Mouse (Mus musculus): ENCODE results near the gene Spsb2. TPM values are rescaled to one million over a fixed set of nuclear protein-coding genes. Genes with fewer than 3 reads are reported as not detected.
"Not testable (repeated sequence)": the region's sequence is repeated elsewhere in the genome, so short reads cannot be mapped to it uniquely, and the experiment has no call there.

The Spsb2 gene
- polyA plus RNA-seq, 1 experiment from 2014 or later = 12.7 TPM

- no peaks in the 10 kb centered on the region for H3K36me3 ChIP-seq
- peaks cover 12% of the 10 kb centered on the region for H3K27me3 ChIP-seq
- WGBS = 13% methylated on average over 10 of the region's 10 CpGs
- 0 out of 2 replicates have a peak, but pooled peaks have one; percentile 5 for ATAC-seq (ENCODE audit: borderline replicate concordance, extremely low read depth, low FRiP score, low TSS enrichment)
- H3K4me1 ChIP-seq = peaks cover 17% of the 10 kb centered on the region
- H3K4me3 ChIP-seq = peak overlapping the region; percentile 40
- H3K9me3 ChIP-seq = no peaks in the 10 kb centered on the region
- peak overlapping the region; percentile 77 for H3K4me2 ChIP-seq
- 0 out of 2 replicates have a peak overlapping the region, but pooled peaks have one; percentile 8 for H3K9ac ChIP-seq
- no peak overlapping the region for H3K27ac ChIP-seq
These were observed 28.5 kb upstream of the Spsb2 start for GRCm38 (mm10) chr6:124779984-124780416.

- no peak for ATAC-seq (ENCODE audit: borderline replicate concordance, extremely low read depth, low FRiP score, low TSS enrichment)
- 82% methylated on average over 7 of the region's 7 CpGs for WGBS
- Histone ChIP-seq H3K9me3 (no peaks in the 10 kb centered on the region), H3K4me1 (peaks cover 17% of the 10 kb centered on the region), H3K36me3 (no peaks in the 10 kb centered on the region), H3K4me2 (no peak overlapping the region), H3K27me3 (peaks cover 12% of the 10 kb centered on the region), H3K4me3 (no peak overlapping the region), H3K9ac (no peak overlapping the region), H3K27ac (no peak overlapping the region)
These were observed 27.5 kb upstream of the Spsb2 start for GRCm38 (mm10) chr6:124780917-124781316.

GRCm38 (mm10) chr6:124782436-124782835 is 26.0 kb upstream of the Spsb2 start:
- no peaks in the 10 kb centered on the region for H3K9me3 ChIP-seq
- H3K27ac ChIP-seq = no peak overlapping the region
- no peaks in the 10 kb centered on the region for H3K36me3 ChIP-seq
- H3K4me3 ChIP-seq = peak overlapping the region; percentile 27
- peak; percentile 50; the same call in 1 of the 2 replicates for ATAC-seq (ENCODE audit: borderline replicate concordance, extremely low read depth, low FRiP score, low TSS enrichment)
- no peak overlapping the region for H3K9ac ChIP-seq
- peaks cover 12% of the 10 kb centered on the region for H3K27me3 ChIP-seq
- H3K4me2 ChIP-seq = peak overlapping the region; percentile 36
- WGBS = 20% methylated on average over 6 of the region's 6 CpGs
- peaks cover 17% of the 10 kb centered on the region for H3K4me1 ChIP-seq

GRCm38 (mm10) chr6:124786756-124787420 is 21.6 kb upstream of the Spsb2 start:
- ATAC-seq (ENCODE audit: borderline replicate concordance, extremely low read depth, low FRiP score, low TSS enrichment) = no peak
- Histone ChIP-seq H3K9me3 (no peaks in the 10 kb centered on the region), H3K27ac (no peak overlapping the region), H3K9ac (no peak overlapping the region), H3K36me3 (no peaks in the 10 kb centered on the region), H3K4me2 (no peak overlapping the region), H3K4me3 (no peak overlapping the region), H3K4me1 (0 out of 2 replicates have a peak, but pooled peaks cover 6% of the 10 kb centered on the region), H3K27me3 (no peaks in the 10 kb centered on the region)
- 45% methylated on average over 8 of the region's 8 CpGs for WGBS

- H3K4me3 ChIP-seq = no peak overlapping the region
- no peak overlapping the region for H3K4me2 ChIP-seq
- H3K27me3 ChIP-seq = no peaks in the 10 kb centered on the region
- H3K9ac ChIP-seq = no peak overlapping the region
- ATAC-seq (ENCODE audit: borderline replicate concordance, extremely low read depth, low FRiP score, low TSS enrichment) = no peak
- H3K9me3 ChIP-seq = no peaks in the 10 kb centered on the region
- H3K36me3 ChIP-seq = no peaks in the 10 kb centered on the region
- H3K4me1 ChIP-seq = 0 out of 2 replicates have a peak, but pooled peaks cover 3% of the 10 kb centered on the region
- H3K27ac ChIP-seq = no peak overlapping the region
- 62% methylated on average over 10 of the region's 10 CpGs for WGBS
These were observed 20.7 kb upstream of the Spsb2 start for GRCm38 (mm10) chr6:124787722-124788121.

GRCm38 (mm10) chr6:124789519-124789918 is 18.9 kb upstream of the Spsb2 start:
- Histone ChIP-seq H3K4me2 (no peak overlapping the region), H3K9me3 (no peaks in the 10 kb centered on the region), H3K27ac (no peak overlapping the region; the same call in 1 of the 2 replicates), H3K27me3 (no peaks in the 10 kb centered on the region), H3K9ac (no peak overlapping the region), H3K4me3 (no peak overlapping the region), H3K36me3 (no peaks in the 10 kb centered on the region), H3K4me1 (no peaks in the 10 kb centered on the region)
- ATAC-seq (ENCODE audit: borderline replicate concordance, extremely low read depth, low FRiP score, low TSS enrichment) = no peak
- 69% methylated on average over 4 of the region's 4 CpGs for WGBS

- Histone ChIP-seq H3K4me1 (no peaks in the 10 kb centered on the region), H3K9me3 (no peaks in the 10 kb centered on the region), H3K4me3 (no peak overlapping the region), H3K36me3 (no peaks in the 10 kb centered on the region), H3K27ac (no peak overlapping the region), H3K27me3 (no peaks in the 10 kb centered on the region), H3K9ac (no peak overlapping the region), H3K4me2 (no peak overlapping the region)
- no peak for ATAC-seq (ENCODE audit: borderline replicate concordance, extremely low read depth, low FRiP score, low TSS enrichment)
- 48% methylated on average over 4 of the region's 4 CpGs for WGBS
These were observed 18.3 kb upstream of the Spsb2 start for GRCm38 (mm10) chr6:124790121-124790520.

GRCm38 (mm10) chr6:124791911-124792310 is 16.6 kb upstream of the Spsb2 start:
- H3K27ac ChIP-seq = no peak overlapping the region
- no peaks in the 10 kb centered on the region for H3K4me1 ChIP-seq
- H3K27me3 ChIP-seq = no peaks in the 10 kb centered on the region
- H3K9me3 ChIP-seq = no peaks in the 10 kb centered on the region
- no peak for ATAC-seq (ENCODE audit: borderline replicate concordance, extremely low read depth, low FRiP score, low TSS enrichment)
- H3K9ac ChIP-seq = no peak overlapping the region
- WGBS = 70% methylated on average over 3 of the region's 3 CpGs
- H3K36me3 ChIP-seq = no peaks in the 10 kb centered on the region
- no peak overlapping the region for H3K4me3 ChIP-seq
- H3K4me2 ChIP-seq = no peak overlapping the region

- Histone ChIP-seq H3K4me1 (no peaks in the 10 kb centered on the region), H3K9me3 (no peaks in the 10 kb centered on the region), H3K36me3 (no peaks in the 10 kb centered on the region), H3K27ac (no peak overlapping the region), H3K27me3 (no peaks in the 10 kb centered on the region), H3K4me2 (no peak overlapping the region), H3K9ac (no peak overlapping the region), H3K4me3 (no peak overlapping the region)
- ATAC-seq (ENCODE audit: borderline replicate concordance, extremely low read depth, low FRiP score, low TSS enrichment) = no peak
- WGBS = 76% methylated on average over 4 of the region's 4 CpGs
These were observed 12.7 kb upstream of the Spsb2 start for GRCm38 (mm10) chr6:124795781-124796180.

- no peaks in the 10 kb centered on the region for H3K9me3 ChIP-seq
- 74% methylated on average over 2 of the region's 2 CpGs for whole genome bisulfite sequencing
- no peaks in the 10 kb centered on the region for H3K36me3 ChIP-seq
- H3K9ac ChIP-seq = no peak overlapping the region
- ATAC-seq (ENCODE audit: borderline replicate concordance, extremely low read depth, low FRiP score, low TSS enrichment) = no peak
- no peaks in the 10 kb centered on the region for H3K4me1 ChIP-seq
- no peak overlapping the region for H3K4me3 ChIP-seq
- H3K27ac ChIP-seq = no peak overlapping the region
- H3K27me3 ChIP-seq = no peaks in the 10 kb centered on the region
- H3K4me2 ChIP-seq = no peak overlapping the region
These were observed 12.3 kb upstream of the Spsb2 start for GRCm38 (mm10) chr6:124796200-124796599.

- peaks cover 13% of the 10 kb centered on the region for H3K4me1 ChIP-seq
- ATAC-seq (ENCODE audit: borderline replicate concordance, extremely low read depth, low FRiP score, low TSS enrichment); H3K27ac ChIP-seq; H3K36me3 ChIP-seq; H3K27me3 ChIP-seq; H3K9me3 ChIP-seq; H3K9ac ChIP-seq: not testable (repeated sequence)
- H3K4me2 ChIP-seq = peak overlapping the region; percentile 47
- WGBS = 12% methylated on average over 6 of the region's 9 CpGs
- H3K4me3 ChIP-seq = peak overlapping the region; percentile 22; the same call in 1 of the 2 replicates
These were observed 6.1 kb upstream of the Spsb2 start for GRCm38 (mm10) chr6:124802400-124802799.

- H3K4me2 ChIP-seq = no peak overlapping the region
- no peak overlapping the region for H3K27ac ChIP-seq
- H3K36me3 ChIP-seq = no peaks in the 10 kb centered on the region
- no peak overlapping the region for H3K9ac ChIP-seq
- no peaks in the 10 kb centered on the region for H3K9me3 ChIP-seq
- H3K4me3 ChIP-seq = no peak overlapping the region
- no peaks in the 10 kb centered on the region for H3K27me3 ChIP-seq
- 85% methylated on average over 3 of the region's 3 CpGs for WGBS
- no peak for ATAC-seq (ENCODE audit: borderline replicate concordance, extremely low read depth, low FRiP score, low TSS enrichment)
- peaks cover 15% of the 10 kb centered on the region for H3K4me1 ChIP-seq
These were observed 5.4 kb upstream of the Spsb2 start for GRCm38 (mm10) chr6:124803061-124803460.

Data from lung, embryonic 15.5 days (tissue).